Comparison of ENCODE assay signal across 8 mouse cellular contexts in the genomic region with DNA sequence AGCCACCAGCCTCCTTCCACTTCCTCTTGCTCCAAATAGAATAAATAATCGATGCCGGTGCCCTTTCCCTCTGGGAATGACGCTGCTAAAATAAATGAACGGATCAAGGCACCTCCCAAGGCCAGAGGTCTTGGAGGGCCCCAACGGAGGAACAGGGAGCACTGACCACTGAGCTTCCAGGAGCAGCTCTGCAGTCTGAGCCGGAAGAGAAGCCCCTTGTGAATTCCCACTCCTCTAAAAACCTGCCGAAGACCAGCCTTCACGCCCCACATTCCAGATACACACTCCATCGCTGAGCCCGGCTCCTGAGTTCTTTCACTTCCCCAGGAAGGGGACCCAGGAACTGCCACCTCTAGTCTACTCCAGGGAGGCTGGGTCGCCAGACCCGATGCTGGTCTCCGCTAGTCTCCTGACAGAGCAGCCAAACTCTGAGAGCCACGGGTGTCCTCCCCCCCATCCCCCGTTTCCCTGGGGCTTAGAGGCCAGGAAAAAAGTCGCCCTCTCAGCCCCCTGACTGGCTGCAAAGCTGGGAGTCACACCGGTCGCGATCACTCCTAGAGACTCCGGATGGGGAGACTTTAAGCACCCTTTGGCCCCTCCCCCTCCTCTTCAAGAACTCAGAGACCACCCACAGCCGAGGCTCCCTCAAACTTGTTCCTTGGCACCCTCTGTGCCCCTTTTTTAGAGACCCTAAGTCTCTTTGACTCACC. TPM values are rescaled to one million over a fixed set of nuclear protein-coding genes. Genes with fewer than 3 reads are reported as not detected.
DNase-seq lines count a peak whose midpoint lies in the region; ATAC-seq and TF ChIP-seq lines count a peak whose summit lies in the region.

No protein-coding gene starts in this region.

- 5% methylated on average over 21 of the region's 21 CpGs for WGBS in liver, postnatal 0 days (ENCODE audit: insufficient replicate concordance)
- under 1% methylated on average over 21 of the region's 21 CpGs for WGBS in neural tube, embryonic 14.5 days

- peak overlapping the region; percentile 98 for H3K4me2 ChIP-seq in liver, postnatal 0 days (ENCODE audit: low read depth, low read length)
- peak overlapping the region; percentile 61 for H3K4me2 ChIP-seq in neural tube, embryonic 14.5 days (ENCODE audit: low read depth, low read length)

- H3K4me1 ChIP-seq in erythroblast, embryonic 14.5 days (ENCODE audit: control insufficient read depth): peaks cover 23% of the 10 kb centered on the region
- H3K4me1 ChIP-seq in liver, postnatal 0 days (ENCODE audit: insufficient read depth): peaks cover 20% of the 10 kb centered on the region
- H3K4me1 ChIP-seq in neural tube, embryonic 14.5 days (ENCODE audit: control insufficient read depth, insufficient read depth, low read length): peaks cover 11% of the 10 kb centered on the region

- peak overlapping the region; percentile 74 for H3K27ac ChIP-seq in liver, postnatal 0 days (ENCODE audit: low read depth)
- peak overlapping the region; percentile 91 for H3K27ac ChIP-seq in neural tube, embryonic 14.5 days (ENCODE audit: low read depth, low read length)

- no peak for TF ChIP-seq EP300 in liver, postnatal 0 days (IDR thresholded peaks at IDR 0.05; ENCODE audit: low read depth)

- peak overlapping the region; percentile 67 for H3K4me3 ChIP-seq in erythroblast, embryonic 14.5 days (replicated peaks)
- peak overlapping the region; percentile 70 for H3K4me3 ChIP-seq in liver, postnatal 0 days (ENCODE audit: low read depth, low read length)
- H3K4me3 ChIP-seq in neural tube, embryonic 14.5 days (ENCODE audit: low read depth, low read length): peak overlapping the region; percentile 73

- H3K36me3 ChIP-seq in erythroblast, embryonic 14.5 days (ENCODE audit: control insufficient read depth): peaks cover 2% of the 10 kb centered on the region; the same call in 1 of the 2 replicates
- no peaks in the 10 kb centered on the region; the same call in 1 of the 2 replicates for H3K36me3 ChIP-seq in liver, postnatal 0 days (replicated peaks; ENCODE audit: insufficient read depth, low read length)
- no peaks in the 10 kb centered on the region for H3K36me3 ChIP-seq in neural tube, embryonic 14.5 days (ENCODE audit: control insufficient read depth, insufficient read depth, low read length)

- peak; percentile 38 for DNase-seq in adrenal gland, adult 18-20 months (ENCODE audit: low spot score in 2 of 2)
- no peak for DNase-seq in adrenal gland, adult 8-10 months
- peak; percentile 37 for DNase-seq in liver, postnatal 0 days
- no peak for DNase-seq in gastrocnemius, adult 8-10 months (ENCODE audit: low spot score in 2 of 2)

- no peak for TF ChIP-seq CTCF in liver, postnatal 0 days (IDR thresholded peaks at IDR 0.05; ENCODE audit: low read depth)

- ATAC-seq in activated CD4-positive, CD25-positive, alpha-beta regulatory T cell, adult 4 months: peak; percentile 7
- peak; percentile 35 for ATAC-seq in inflammation-experienced regulatory T-cells, adult 6 months
- peak; percentile 7; the same call in 1 of the 2 replicates for ATAC-seq in liver, postnatal 0 days
- peak; percentile 51 for ATAC-seq in neural tube, embryonic 14.5 days (ENCODE audit: low read depth)

- H3K27me3 ChIP-seq in erythroblast, embryonic 14.5 days (ENCODE audit: control insufficient read depth): no peaks in the 10 kb centered on the region
- no peaks in the 10 kb centered on the region for H3K27me3 ChIP-seq in liver, postnatal 0 days (ENCODE audit: insufficient read depth, low read length)
- H3K27me3 ChIP-seq in neural tube, embryonic 14.5 days (ENCODE audit: control insufficient read depth, insufficient read depth, low read length): no peaks in the 10 kb centered on the region

- H3K9me3 ChIP-seq in erythroblast, embryonic 14.5 days (ENCODE audit: control insufficient read depth, low read length): 0 out of 2 replicates have a peak, but pooled peaks cover 2% of the 10 kb centered on the region
- H3K9me3 ChIP-seq in liver, postnatal 0 days (ENCODE audit: low read length): no peaks in the 10 kb centered on the region
- no peaks in the 10 kb centered on the region for H3K9me3 ChIP-seq in neural tube, embryonic 14.5 days (ENCODE audit: control insufficient read depth, low read length)

- H3K9ac ChIP-seq in liver, postnatal 0 days (replicated peaks): peak overlapping the region; percentile 80
- H3K9ac ChIP-seq in neural tube, embryonic 14.5 days (replicated peaks; ENCODE audit: low read depth, low read length): peak overlapping the region; percentile 90

RNA-seq across cellular contexts. Expression of gene Gtf2ird1, which starts 1.2 kb away (rescaled TPM):
- 10 to 100 TPM; 44.9 to 71.0 TPM for total RNA-seq in adrenal gland, adult 18-20 months (2021)
- total RNA-seq in adrenal gland, adult 8-10 months (2022): 10 to 100 TPM; 46.0 to 93.0 (median 63.1) TPM
- 1 to 10 TPM; 7.5 to 7.9 TPM for polyA plus RNA-seq in activated CD4-positive, CD25-positive, alpha-beta regulatory T cell, adult 4 months (2017; shearing (Covaris generic))
- 2.0 and 3.0 TPM in 2 replicates for polyA plus RNA-seq in erythroblast, embryonic 14.5 days (2012)
- polyA plus RNA-seq in inflammation-experienced regulatory T-cells, adult 6 months (2017; shearing (Covaris generic)): 10 to 100 TPM in 1 of 3 experiments, 1 to 10 TPM in 2; 3.5 to 12.4 (median 5.7) TPM
- 10.0 and 11.0 TPM in 2 replicates for polyA plus RNA-seq in liver, postnatal 0 days (2015; fragmentation: Nextera tagmentation; extraction: Ambion mirVana)
- polyA plus RNA-seq in neural tube, embryonic 14.5 days (2014; fragmentation: Nextera tagmentation; extraction: Ambion mirVana): 60.3 and 63.4 TPM in 2 replicates
- total RNA-seq in gastrocnemius, adult 8-10 months (2022): 10 to 100 TPM; 13.1 to 15.3 (median 14.8) TPM

Comparison
In these comparisons a context has a peak if more than half of its experiments do, and no peak if none do; other contexts are left out.
1. DNase-seq: peak in adrenal gland, adult 18-20 months (2 of 2) and liver, postnatal 0 days (single experiment); none in adrenal gland, adult 8-10 months (single experiment) and gastrocnemius, adult 8-10 months (0 of 2).
2. Peak in every context shown above with its lines, with median percentiles within 50 percentile points of each other: ATAC-seq and H3K4me3 ChIP-seq.